Comparison of ENCODE assay signal across 9 mouse cellular contexts in genomic region chr13:9198728-9199464, GRCm38 (mm10).
DNase-seq lines count a peak whose midpoint lies in the region; ATAC-seq lines count a peak whose summit lies in the region.
"Had no signal": no experiment of that assay in that cellular context is flagged by ENCODE, and none has a peak within 500 bp of the region (broad histone marks: within the 10 kb centered on the region; RNA-seq: fewer than 3 reads in every experiment).

No protein-coding gene starts in this region.

- no peaks in the 10 kb centered on the region for H3K27me3 ChIP-seq in intestine, embryonic 16.5 days (replicated peaks; ENCODE audit: control insufficient read depth, insufficient read depth, low read length)

- H3K9ac ChIP-seq in intestine, embryonic 16.5 days (ENCODE audit: low read depth, low read length), result no peak overlapping the region

- no peak for DNase-seq in frontal cortex, postnatal 10 days (ENCODE audit: low spot score in 2 of 2)
- DNase-seq in layer of hippocampus, adult 9-10 months (ENCODE audit: low spot score), result no peak
- DNase-seq in cerebellum, postnatal 4 days (ENCODE audit: low spot score in 2 of 2), result no peak

- H3K4me3 ChIP-seq in intestine, embryonic 16.5 days (ENCODE audit: low read length), result peak overlapping the region; percentile 18
- H3K4me3 ChIP-seq: erythroblast, embryonic 14.5 days had no signal

- WGBS in intestine, embryonic 16.5 days, result 32% methylated on average over 19 of the region's 19 CpGs

- no peak overlapping the region for H3K27ac ChIP-seq in intestine, embryonic 16.5 days (ENCODE audit: low read length)

- peak overlapping the region; percentile 43 for H3K4me2 ChIP-seq in intestine, embryonic 16.5 days (ENCODE audit: low read depth, low read length)

- peak; percentile 27; the same call in 1 of the 2 replicates for ATAC-seq in frontal cortex, adult (ENCODE audit: low TSS enrichment)
- peak; percentile 84 for ATAC-seq in common myeloid progenitor, adult 5-6 weeks (replicated peaks; ENCODE audit: low read depth, poor library complexity, severe bottlenecking)
- ATAC-seq in intestine, embryonic 16.5 days, result peak; percentile 94
- peak; percentile 40; the same call in 1 of the 2 replicates for ATAC-seq in megakaryocyte, adult 5-6 weeks (ENCODE audit: poor library complexity, severe bottlenecking)
- ATAC-seq in inflammation-experienced regulatory T-cells, adult 6 months, result no peak

- H3K9me3 ChIP-seq in intestine, embryonic 16.5 days (ENCODE audit: control insufficient read depth, low read length), result no peaks in the 10 kb centered on the region

- no peaks in the 10 kb centered on the region for H3K36me3 ChIP-seq in intestine, embryonic 16.5 days (ENCODE audit: control insufficient read depth, insufficient read depth, low read length)

- H3K4me1 ChIP-seq in intestine, embryonic 16.5 days (ENCODE audit: control insufficient read depth, insufficient read depth, low read length), result peaks cover 4% of the 10 kb centered on the region; the same call in 1 of the 2 replicates
